Mouse (Mus musculus): ENCODE measurements at regions not wholly inside any gene's neighbourhood (a gene's known extent, or its start where the extent isn't known, plus 50 kb on each side); places are given as distances from the start of the nearest gene placed in this dataset.

GRCm38 (mm10) chr1:138681970-138682369 lies 62.0 kb upstream of the Nek7 start:
- 69% methylated on average over 4 of the region's 4 CpGs for WGBS
- H3K4me3 ChIP-seq (ENCODE audit: low read depth, low read length) = no peak overlapping the region
- H3K9ac ChIP-seq (replicated peaks; ENCODE audit: low read depth, low read length) = no peak overlapping the region
- no peaks in the 10 kb centered on the region for H3K9me3 ChIP-seq (ENCODE audit: control insufficient read depth, low read depth, low read length)
- ATAC-seq (ENCODE audit: insufficient number of reproducible peaks, insufficient read depth, low FRiP score, low read depth) = no peak
- no peaks in the 10 kb centered on the region for H3K36me3 ChIP-seq (ENCODE audit: control insufficient read depth, insufficient read depth, low read length)
- H3K27me3 ChIP-seq (ENCODE audit: control insufficient read depth, insufficient read depth, low read length) = no peaks in the 10 kb centered on the region
- no peak overlapping the region for H3K4me2 ChIP-seq (replicated peaks; ENCODE audit: low read depth, low read length)
- no peaks in the 10 kb centered on the region for H3K4me1 ChIP-seq (ENCODE audit: control insufficient read depth, insufficient read depth, low read length)
- H3K27ac ChIP-seq (ENCODE audit: low read length) = no peak overlapping the region

- H3K9me3 ChIP-seq (ENCODE audit: control insufficient read depth, low read depth, low read length) = no peaks in the 10 kb centered on the region
- no peak overlapping the region for H3K27ac ChIP-seq (ENCODE audit: low read length)
- H3K9ac ChIP-seq (replicated peaks; ENCODE audit: low read depth, low read length) = no peak overlapping the region
- H3K4me3 ChIP-seq (ENCODE audit: low read depth, low read length) = no peak overlapping the region
- no peaks in the 10 kb centered on the region for H3K4me1 ChIP-seq (ENCODE audit: control insufficient read depth, insufficient read depth, low read length)
- no peak overlapping the region for H3K4me2 ChIP-seq (replicated peaks; ENCODE audit: low read depth, low read length)
- H3K27me3 ChIP-seq (ENCODE audit: control insufficient read depth, insufficient read depth, low read length) = no peaks in the 10 kb centered on the region
- 86% methylated on average over 4 of the region's 4 CpGs for WGBS
- no peaks in the 10 kb centered on the region for H3K36me3 ChIP-seq (ENCODE audit: control insufficient read depth, insufficient read depth, low read length)
- no peak for ATAC-seq (ENCODE audit: insufficient number of reproducible peaks, insufficient read depth, low FRiP score, low read depth)
Measured at GRCm38 (mm10) chr1:138674199-138674598, 54.3 kb upstream of the Nek7 start.

All from stomach, embryonic 14.5 days (tissue).